Mouse (Mus musculus) T-helper 1 cell (primary cell): ENCODE results near the gene Mas1.

Experiments
- in situ Hi-C: fragments of 300-600 bp; cut with MboI, MseI; formaldehyde crosslinking; loops from one replicate; pipeline ENCODE4 v1.15.1; 2025; ENCODE audit warnings: high pct_unique_total_duplicates

Mas1 gene

DNA sequence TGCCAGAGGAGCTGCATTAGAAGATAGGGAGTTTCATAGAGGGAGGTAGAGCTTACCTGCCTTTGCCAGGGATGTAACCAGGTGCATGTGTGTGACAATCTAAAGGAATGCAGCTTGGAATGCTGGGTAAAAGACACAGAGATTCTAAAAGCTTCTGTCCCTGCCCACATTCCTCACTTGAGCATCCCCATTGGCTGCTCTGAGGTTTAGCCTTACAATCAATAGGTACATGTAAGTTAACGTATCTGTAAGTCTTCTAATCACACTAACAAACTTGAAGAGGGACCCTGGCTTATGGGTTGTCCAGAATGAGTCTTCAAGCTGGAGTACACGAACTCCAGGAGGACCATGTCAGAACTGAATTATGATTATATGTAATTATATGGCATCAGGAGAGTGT is at the start of gene Mas1:
Gene Mas1 (minus strand): TSS at position 101 of the 400 bp plus-strand sequence.
- in situ Hi-C loops = no loop called here

DNA sequence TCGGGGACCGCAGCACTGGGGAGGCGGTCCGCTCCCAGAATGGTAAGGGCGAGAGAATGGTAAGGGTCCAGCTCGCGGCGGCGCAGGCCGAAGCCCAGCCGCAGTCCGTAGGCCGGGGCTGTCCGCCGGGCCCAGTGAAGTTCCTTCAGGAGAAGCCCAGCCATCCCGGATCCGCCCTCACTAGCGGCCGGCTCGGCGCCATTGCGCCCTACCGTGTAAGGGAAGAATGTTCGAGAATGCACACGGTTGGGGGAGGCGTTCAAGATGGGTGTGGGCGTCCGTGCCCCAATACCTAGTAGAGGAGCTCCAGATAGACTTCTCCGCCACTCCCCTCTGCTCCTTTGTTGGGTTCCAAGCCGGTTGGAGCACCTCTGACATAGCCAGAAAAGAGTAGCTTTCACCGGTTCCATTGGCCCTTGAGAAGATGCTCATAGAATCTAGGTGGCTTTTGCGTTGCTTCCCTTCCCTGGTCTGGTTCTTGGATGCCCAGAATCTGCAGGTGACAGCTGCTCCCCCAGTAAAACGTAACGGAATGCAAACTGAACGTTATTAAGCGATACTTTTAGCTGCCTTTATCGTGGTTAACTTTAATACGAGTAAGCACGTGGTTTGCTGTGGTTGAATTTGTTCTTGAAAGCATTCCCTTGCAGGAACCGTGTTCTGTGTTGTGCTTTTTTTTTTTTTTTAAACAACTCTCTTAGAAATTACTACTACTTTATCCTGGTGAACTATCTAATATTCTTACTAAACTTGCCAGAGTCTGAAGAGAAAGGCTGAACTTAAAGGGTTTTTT is 48.8 kb upstream of the Mas1 start:
- in situ Hi-C loops = no loop called here

DNA sequence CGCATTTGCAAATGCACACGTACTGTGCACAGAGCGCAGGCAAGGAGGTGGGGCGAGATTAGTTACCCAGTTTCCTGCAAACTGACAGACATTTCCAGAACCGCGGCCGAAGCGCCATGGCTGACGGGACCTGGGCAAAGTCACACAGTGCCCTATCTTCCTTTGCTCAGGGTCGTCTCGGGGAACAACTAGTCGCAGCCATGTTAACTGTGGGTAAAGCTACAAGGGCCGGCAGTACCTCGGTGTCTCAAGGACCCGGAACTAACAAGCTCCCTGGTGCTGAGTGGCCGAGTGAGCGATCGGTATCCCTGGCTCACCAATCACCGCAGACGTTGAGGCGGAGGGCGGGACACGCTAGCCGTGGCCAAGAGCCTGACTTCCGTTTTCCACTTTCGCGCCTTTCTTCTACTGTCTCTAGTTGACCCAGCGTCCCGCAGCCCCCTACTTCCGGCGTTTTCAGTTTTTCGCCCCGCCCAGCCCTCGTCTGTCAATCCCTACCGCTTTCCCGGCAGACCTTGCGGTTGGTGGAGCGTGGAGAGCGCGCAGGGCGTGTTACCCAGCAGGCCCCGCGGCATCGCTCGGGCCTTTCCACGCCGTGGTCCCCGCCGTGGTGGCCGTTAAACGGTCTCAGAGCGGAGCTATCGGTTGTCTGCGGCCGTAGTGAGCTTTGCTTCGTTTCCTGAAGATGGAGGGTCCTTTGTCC is 48.1 kb upstream of the Mas1 start, which contains the start of gene Mrpl18:
Gene Mrpl18 (minus strand): TSS at position 465 of the 703 bp plus-strand sequence.
- in situ Hi-C loops = no loop called here

DNA sequence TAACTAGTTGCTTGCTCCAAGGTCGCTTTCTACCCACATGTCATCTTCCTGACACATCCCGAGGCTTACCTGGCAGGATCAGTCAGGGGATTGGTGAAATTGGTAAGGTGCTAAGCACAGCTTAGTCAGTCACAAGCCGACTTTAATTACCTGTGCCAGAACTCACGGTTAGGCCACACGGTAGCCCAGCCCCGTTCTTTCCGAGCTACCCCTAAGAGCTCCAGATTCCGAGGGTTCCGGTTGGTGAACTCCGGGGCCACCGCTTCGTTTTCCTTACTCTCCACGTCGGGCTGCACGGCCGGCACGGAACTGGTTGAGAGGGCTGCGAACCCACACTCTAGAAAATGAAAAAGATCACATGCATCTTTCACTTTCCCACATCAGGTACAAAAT is 47.5 kb upstream of the Mas1 start, which contains the start of gene Tcp1:
Gene Tcp1 (plus strand): TSS at position 214 of the 393 bp plus-strand sequence.
- in situ Hi-C loops = no loop called here

DNA sequence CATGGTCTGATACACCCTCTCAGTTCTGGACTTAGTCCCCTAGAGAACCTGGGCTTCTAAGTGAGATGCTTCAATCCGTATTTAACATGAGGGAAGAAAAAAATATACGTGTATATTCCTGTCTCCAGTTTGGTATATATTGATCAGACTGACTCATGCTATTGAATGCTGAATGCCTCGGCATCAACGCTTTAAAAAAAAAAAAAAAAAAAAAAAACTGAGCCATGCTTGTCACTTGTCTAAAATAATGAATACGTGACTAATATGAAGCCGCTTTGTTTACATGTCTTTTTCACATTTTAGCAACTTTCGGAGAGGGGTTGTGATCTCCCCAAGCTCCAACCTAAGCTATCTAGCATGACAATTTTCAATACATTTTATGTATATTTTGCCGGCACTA is 42.4 kb upstream of the Mas1 start:
- in situ Hi-C loops = no loop called here

DNA sequence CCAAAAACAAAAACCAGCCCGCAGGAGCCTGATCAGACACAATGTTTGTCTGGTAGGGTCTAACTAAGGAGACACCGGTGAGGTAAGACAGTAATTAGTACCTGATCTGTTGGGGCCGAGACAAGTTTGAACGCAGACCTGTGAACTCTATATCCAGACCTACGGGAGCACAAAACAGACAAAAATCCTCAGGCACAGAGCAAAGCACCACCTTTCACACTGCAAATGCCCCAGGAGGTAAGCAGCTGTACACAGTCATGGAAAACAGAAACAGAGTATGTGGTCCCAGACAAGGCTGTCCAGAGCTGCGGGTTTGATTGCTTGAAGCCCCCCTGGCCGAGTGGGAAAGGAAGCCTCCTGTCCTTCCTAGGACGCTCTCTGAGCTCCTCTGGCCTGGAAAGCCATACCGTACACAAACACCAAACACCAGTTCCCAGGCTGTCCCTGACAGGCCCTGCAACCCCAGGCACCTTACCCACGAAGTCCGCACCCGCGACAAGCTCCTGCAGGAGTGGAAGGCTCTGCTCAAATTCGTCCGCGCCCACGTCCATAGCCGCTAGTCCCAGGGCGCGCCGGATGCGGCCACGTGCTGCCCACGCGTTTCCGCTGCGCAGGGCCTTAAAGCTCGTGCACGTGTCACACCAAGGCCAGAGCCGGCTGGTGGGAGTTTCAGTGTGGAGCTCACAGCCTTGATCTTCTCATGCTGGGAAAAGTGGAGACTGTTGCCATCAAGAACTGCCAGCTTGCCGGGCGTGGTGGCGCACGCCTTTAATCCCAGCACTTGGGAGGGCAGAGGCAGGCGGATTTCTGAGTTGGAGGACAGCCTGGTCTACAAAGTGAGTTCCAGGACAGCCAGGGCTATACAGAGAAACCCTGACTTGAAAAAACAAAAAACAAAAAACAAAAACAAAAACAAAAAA is 41.7 kb upstream of the Mas1 start, which contains the start of gene Pnldc1:
Gene Pnldc1 (minus strand): TSS at position 870 of the 920 bp plus-strand sequence.
- in situ Hi-C loops = no loop called here

DNA sequence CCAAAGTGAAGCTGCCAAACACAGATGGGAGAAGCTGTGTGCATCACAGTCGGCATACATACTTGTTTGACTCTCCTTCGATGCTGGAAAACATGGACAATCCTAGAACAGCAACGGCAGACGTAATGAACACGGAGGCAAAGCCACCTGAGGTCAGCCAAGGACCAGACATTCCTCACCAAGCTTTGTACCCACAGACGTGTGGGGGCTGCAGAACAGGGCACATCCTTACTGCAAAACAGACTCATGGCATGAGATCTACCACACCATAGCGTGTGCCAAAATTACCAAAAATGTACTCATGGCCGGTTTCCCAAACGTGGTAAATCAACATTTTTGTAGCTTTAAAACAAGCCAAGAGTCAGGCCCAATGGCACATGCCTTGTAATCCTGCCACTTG is 38.5 kb upstream of the Mas1 start:
- in situ Hi-C loops = no loop called here

DNA sequence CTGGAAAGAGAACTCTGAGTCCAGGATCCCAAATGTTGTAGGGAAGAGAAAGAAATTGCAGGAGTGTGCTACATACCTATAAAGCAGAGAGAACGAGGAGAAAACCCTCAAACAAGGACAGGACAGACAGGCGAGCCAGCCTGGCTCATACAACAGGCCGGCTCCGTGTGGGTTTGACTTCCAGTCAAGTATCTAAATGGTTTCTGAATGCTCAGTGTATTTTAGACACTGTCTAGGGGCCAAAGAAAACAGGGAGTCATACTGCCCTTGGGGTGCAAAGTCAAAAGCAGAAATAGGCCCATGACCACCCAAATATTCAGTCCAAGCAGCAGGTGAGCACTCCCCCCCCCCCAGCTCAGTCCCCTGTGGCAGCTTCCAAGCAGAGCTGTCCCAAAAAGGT is 37.9 kb upstream of the Mas1 start:
- in situ Hi-C loops = no loop called here

DNA sequence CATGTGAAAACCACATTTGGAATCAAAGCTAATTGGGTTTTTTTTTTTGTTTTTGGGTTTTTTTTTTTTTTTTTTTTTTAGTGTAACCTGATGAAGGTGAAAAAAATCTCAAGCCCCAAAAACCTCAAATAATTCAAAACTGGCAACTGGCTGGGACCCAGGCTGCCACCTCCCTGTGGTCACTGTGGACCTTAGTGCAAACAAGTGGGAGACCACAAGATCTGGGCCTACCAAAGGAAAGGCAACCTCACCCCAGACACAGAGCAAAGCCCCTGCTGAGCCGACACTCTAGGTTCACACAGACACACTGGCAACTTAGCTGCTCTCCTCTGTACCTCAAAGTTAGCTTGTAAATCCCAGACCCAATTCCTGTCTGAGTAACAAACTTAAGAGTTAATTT is 36.4 kb upstream of the Mas1 start:
- in situ Hi-C loops = no loop called here

DNA sequence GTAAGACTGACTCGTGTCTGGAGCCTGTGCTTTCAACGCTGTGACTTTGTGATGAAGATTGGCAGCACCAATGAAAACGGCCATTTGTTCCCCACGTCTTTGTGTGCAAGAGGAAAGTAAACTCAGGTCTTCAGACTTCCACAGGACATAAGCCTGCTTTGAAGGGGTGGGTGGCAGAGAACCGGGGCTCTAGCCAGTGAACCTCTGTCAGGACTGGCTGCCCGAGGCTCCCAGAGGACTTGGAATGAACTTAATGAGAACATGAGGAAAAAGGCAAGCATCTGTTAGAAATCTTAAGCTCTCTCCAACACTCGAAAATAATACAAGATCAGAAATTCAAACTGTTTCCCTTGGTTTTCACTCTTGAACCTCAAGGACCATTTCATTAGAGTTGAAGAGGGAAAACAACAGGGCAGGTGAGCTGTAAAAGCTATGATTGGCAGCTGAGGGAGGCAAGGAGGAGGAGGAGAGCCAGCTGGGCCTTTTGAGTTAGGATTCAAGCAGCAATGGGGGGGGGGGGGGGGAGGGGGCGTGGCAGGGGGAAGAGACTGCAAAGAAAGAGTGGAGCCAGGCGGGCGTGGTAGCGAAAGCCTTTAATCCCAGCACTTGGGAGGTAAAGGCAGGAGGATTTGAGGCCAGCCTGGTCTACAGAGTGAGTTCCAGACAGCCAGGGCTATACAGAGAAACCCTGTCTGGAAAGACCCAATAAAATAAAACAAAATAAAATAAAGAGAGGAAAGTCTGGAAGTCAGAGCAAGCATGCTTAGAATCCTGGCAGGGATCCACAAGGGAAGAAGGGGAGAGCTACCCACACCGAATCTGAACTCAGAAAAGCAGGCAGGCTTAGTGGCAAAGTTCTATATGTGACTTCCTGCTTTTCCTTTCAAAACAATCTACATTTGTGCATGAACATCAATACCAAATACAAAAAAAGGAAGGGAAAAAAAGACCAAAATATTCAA is 35.7 kb upstream of the Mas1 start:
- in situ Hi-C loops = no loop called here

DNA sequence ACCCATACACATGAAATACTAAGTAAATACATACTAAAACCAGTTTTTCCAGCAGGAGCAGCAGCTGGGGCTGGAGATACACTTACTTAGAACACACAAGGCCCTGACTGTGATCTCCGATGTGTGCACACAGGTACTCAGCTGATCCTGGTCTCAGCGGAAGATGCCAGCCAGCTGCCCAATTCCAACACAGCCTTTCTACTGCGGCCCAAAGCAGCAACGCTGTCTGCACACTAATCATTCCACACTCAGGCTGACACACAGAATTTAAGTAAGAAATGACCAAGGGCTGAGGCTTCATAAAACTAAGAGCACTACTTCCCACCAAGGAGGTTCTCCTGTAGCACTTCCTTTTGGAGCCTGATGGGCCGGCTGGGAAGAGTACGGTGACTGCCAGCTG is 34.3 kb upstream of the Mas1 start:
- in situ Hi-C loops = no loop called here

DNA sequence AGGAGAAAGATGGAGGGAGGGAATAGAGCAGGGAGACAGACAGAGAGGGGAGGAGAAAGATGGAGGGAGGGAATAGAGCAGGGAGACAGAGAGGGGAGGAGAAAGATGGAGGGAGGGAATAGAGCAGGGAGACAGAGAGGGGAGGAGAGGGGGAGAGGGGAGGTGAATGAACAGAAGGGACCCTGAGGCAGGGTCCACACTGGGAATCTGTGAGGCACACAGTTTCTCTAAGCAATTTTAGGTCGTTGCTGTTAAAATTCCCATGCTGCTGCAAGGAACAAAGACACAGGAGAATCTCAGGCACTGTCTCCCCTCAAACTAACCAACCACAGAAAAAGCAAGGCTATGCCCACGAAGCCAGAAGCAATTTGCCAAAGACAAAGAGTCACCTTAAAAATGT is 30.7 kb upstream of the Mas1 start:
- in situ Hi-C loops = loop anchor here (25.0 kb wide), 2 partner anchors 264 to 789 kb away; no protein-coding TSS in a partner anchor

DNA sequence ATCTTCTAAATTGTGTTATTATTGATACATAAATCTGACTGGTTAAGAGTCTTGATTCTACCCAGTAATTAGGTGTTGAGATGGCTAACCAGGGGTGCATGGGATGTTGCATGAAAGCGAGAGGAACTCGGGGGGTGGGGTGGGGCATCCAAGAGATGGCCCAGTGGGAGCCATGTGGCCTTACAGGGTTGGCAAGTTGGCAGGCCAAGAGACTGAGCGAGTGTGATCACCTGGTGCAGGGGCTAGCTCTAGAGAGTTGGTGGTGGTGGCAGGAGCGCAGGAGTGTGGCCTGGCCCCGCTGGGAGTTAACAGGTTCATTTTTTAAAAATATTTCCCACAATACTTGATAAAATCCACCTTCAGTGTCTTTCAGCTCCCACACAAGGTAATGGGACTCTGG is 29.7 kb upstream of the Mas1 start:
- in situ Hi-C loops = loop anchor here (25.0 kb wide), 2 partner anchors 265 to 790 kb away; no protein-coding TSS in a partner anchor

DNA sequence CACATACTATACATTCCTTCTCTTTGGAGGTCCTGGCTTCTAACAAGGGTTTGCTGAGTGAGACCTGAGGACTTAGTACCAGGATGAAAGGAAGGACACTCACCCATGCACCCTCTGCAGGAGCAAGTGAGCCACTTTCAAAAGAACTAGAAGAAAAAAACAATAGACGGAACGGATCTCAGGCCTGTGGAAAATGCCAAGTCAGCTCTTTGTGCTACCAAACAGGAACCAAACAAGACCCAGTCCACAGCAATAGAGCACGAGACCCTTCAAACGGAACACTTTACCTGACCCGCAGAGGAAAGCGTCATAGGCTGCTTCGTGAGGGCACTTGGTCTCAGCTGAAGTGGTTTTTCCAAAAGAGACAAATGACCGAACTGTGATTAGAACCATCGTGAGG is 24.1 kb upstream of the Mas1 start:
- in situ Hi-C loops = loop anchor here (25.0 kb wide), 2 partner anchors 270 to 795 kb away; no protein-coding TSS in a partner anchor

DNA sequence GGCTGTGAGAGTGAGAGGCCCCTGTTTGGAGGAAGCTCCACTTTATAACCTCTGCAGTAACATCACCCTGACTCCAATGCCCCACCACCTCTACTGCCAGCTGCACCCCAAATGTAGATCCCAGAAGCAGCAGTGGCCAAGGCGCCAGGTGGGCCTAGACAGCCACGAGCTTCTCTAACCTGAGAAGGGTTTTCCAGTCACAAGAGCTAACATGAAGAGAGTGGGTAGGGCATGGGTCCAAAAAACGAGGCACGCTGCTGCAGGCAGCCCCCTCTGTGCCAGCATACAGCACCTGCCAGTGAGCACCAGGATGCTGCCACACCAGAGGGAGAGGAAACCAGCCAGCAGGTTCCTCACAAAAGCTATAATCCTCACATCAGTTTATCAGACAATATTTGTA is 23.1 kb upstream of the Mas1 start:
- in situ Hi-C loops = loop anchor here (25.0 kb wide), 2 partner anchors 271 to 796 kb away; no protein-coding TSS in a partner anchor

DNA sequence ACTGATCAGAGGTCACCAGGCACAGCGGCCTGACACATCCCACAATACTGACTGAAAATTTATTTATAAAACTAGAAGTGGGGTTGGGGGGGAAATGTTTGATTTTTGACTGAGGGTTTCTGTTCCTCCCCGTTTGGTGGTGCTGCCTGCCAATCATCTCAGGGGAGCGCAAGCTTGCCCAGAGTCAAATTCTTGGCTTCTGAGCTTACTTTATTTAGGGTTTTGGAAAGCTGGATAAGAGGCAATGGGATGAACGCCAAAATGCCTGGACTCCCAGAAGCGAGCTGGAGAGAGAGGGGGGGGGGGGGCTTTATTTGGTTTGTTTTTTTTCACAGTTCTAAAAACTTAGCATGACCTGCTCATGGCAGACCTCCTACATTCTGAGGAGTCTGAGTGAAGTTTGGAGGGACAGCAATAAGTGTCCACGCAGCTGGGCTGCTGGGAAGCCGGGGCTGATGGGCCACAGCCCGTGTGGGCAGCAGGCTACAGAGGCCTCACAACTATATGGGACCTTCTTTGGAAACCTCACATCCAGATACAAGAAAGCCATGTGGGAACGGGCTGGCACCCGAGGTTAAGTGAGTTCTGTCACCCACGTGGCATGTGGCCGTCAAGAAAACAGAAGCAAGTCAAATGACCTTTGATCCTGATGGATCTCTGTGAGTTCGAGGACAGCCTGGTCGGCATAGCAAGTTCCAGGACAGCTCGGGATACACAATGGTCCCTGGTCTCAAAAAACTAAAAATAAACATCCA is 19.3 kb upstream of the Mas1 start:
- in situ Hi-C loops = loop anchor here (10.0 to 25.0 kb wide), 3 partner anchors 275 to 1888 kb away; no protein-coding TSS in a partner anchor

DNA sequence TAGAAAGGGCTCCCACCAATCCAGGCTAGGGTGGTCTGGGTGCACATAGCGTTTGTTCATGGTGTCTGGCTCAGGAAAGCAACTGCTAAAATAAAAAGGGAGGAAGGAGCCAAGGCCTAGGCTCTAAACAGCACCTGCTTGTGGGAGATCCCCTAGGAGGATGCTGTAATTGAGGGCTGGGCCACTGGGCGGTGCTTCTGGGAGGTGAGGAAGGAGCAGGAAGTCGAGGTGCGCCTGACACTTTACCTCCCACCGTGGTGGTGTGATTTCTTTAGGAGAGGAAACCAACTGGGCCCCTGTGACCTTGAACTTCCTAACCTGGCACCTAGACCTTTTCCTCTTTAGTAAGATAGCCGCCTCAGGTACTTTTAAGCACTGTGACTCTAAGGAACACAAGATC is 18.7 kb upstream of the Mas1 start:
- in situ Hi-C loops = loop anchor here (10.0 to 25.0 kb wide), 3 partner anchors 276 to 1888 kb away; no protein-coding TSS in a partner anchor

DNA sequence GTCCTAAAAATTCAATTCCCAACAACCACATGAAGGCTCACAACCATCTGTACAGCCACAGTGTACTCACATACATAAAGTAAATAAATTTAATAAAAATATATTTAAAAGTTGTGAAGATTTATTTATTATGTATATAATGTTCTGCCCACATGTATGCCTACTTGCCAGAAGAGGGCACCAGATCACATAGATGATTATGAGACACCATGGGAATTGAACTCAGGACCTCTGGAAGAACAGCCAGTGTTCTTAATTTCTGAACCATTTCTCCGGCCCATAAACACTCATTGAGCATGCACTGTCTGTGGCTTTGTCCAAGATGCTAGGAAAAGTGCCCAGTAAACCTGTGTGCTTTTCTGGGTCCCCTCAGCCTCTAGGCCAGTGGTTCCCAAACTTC is 13.3 kb upstream of the Mas1 start:
- in situ Hi-C loops = loop anchor here (10.0 to 25.0 kb wide), 3 partner anchors 281 to 1894 kb away; no protein-coding TSS in a partner anchor

DNA sequence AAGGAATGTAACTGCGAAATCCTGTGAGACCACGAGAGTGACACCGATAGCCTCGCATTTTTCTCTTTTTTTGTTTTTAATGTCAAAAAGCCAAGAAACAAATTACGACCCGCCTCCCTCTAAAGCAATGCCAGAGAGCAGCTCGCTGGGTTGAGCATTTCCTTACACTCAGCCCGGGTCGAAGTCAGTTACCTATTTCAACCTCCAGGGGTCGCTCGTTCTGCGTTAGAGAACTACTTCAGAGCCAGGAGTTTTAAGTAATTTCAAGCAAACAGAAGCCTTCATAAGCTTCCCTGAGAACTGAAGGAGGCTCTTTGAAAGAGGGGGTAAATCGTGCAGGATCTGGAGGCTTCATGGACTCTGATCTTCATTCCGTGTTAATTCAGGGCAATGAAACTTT is 12.2 kb upstream of the Mas1 start:
- in situ Hi-C loops = loop anchor here (10.0 to 25.0 kb wide), 3 partner anchors 282 to 1895 kb away; no protein-coding TSS in a partner anchor
